9 mouse cellular contexts compared by ENCODE assay signal in genomic region chr19:60466953-60467570, GRCm38 (mm10). TPM values are rescaled to one million over a fixed set of nuclear protein-coding genes. Genes with fewer than 3 reads are reported as not detected.
DNase-seq lines count a peak whose midpoint lies in the region; ATAC-seq lines count a peak whose summit lies in the region.
"Had no signal": no experiment of that assay in that cellular context is flagged by ENCODE, and none has a peak within 500 bp of the region (broad histone marks: within the 10 kb centered on the region; RNA-seq: fewer than 3 reads in every experiment).

No protein-coding gene starts in this region.

- peaks cover 29% of the 10 kb centered on the region for H3K27me3 ChIP-seq in embryonic facial prominence, embryonic 11.5 days (ENCODE audit: control insufficient read depth, insufficient read depth, low read length)
- peaks cover 49% of the 10 kb centered on the region for H3K27me3 ChIP-seq in heart, embryonic 12.5 days (replicated peaks)
- H3K27me3 ChIP-seq in kidney, embryonic 15.5 days, result peaks cover 41% of the 10 kb centered on the region
- peaks cover 49% of the 10 kb centered on the region for H3K27me3 ChIP-seq in liver, embryonic 12.5 days (replicated peaks)
- H3K27me3 ChIP-seq in stomach, embryonic 14.5 days (ENCODE audit: control insufficient read depth, insufficient read depth, low read length), result peaks cover 20% of the 10 kb centered on the region

- H3K4me2 ChIP-seq in embryonic facial prominence, embryonic 11.5 days (ENCODE audit: low read depth, low read length), result peak overlapping the region; percentile 43
- H3K4me2 ChIP-seq in heart, embryonic 12.5 days, result peak overlapping the region; percentile 68
- H3K4me2 ChIP-seq in kidney, embryonic 15.5 days, result peak overlapping the region; percentile 60
- peak overlapping the region; percentile 46 for H3K4me2 ChIP-seq in liver, embryonic 12.5 days
- peak overlapping the region; percentile 39 for H3K4me2 ChIP-seq in stomach, embryonic 14.5 days (replicated peaks; ENCODE audit: low read depth, low read length)

- WGBS in embryonic facial prominence, embryonic 11.5 days, result 2% methylated on average over 41 of the region's 41 CpGs
- WGBS in heart, embryonic 12.5 days, result 4% methylated on average over 41 of the region's 41 CpGs
- WGBS in kidney, embryonic 15.5 days, result 2% methylated on average over 41 of the region's 41 CpGs
- WGBS in liver, embryonic 12.5 days (ENCODE audit: insufficient replicate concordance), result 3% methylated on average over 41 of the region's 41 CpGs
- WGBS in stomach, embryonic 14.5 days, result 4% methylated on average over 41 of the region's 41 CpGs

- DNase-seq in urinary bladder, adult 18-20 months (ENCODE audit: low spot score in 2 of 2), result peak; percentile 6 to 32
- DNase-seq in urinary bladder, postnatal 10 days (ENCODE audit: low spot score), result no peak
- DNase-seq in embryonic facial prominence, embryonic 11.5 days (ENCODE audit: low spot score), result peak; percentile 79
- peak; percentile 13 to 58 for DNase-seq in natural killer cell, adult 2 months (ENCODE audit: low spot score in 2 of 2)

- no peaks in the 10 kb centered on the region for H3K9me3 ChIP-seq in embryonic facial prominence, embryonic 11.5 days (replicated peaks; ENCODE audit: control insufficient read depth, low read length)
- H3K9me3 ChIP-seq in heart, embryonic 12.5 days (replicated peaks), result no peaks in the 10 kb centered on the region
- no peaks in the 10 kb centered on the region for H3K9me3 ChIP-seq in kidney, embryonic 15.5 days (replicated peaks)
- H3K9me3 ChIP-seq in liver, embryonic 12.5 days (replicated peaks), result no peaks in the 10 kb centered on the region
- H3K9me3 ChIP-seq in stomach, embryonic 14.5 days (ENCODE audit: control insufficient read depth, low read depth, low read length), result no peaks in the 10 kb centered on the region

- no peaks in the 10 kb centered on the region for H3K36me3 ChIP-seq in embryonic facial prominence, embryonic 11.5 days (replicated peaks; ENCODE audit: control insufficient read depth, insufficient read depth, low read depth, low read length)
- H3K36me3 ChIP-seq in heart, embryonic 12.5 days, result no peaks in the 10 kb centered on the region
- H3K36me3 ChIP-seq in kidney, embryonic 15.5 days, result no peaks in the 10 kb centered on the region
- no peaks in the 10 kb centered on the region for H3K36me3 ChIP-seq in liver, embryonic 12.5 days
- H3K36me3 ChIP-seq in stomach, embryonic 14.5 days (ENCODE audit: control insufficient read depth, insufficient read depth, low read length), result no peaks in the 10 kb centered on the region
- H3K36me3 ChIP-seq: G1E had no signal

- H3K4me1 ChIP-seq in embryonic facial prominence, embryonic 11.5 days (ENCODE audit: control insufficient read depth, insufficient read depth, low read length), result no peaks in the 10 kb centered on the region; the same call in 1 of the 2 replicates
- H3K4me1 ChIP-seq in heart, embryonic 12.5 days (replicated peaks), result peaks cover 17% of the 10 kb centered on the region
- H3K4me1 ChIP-seq in kidney, embryonic 15.5 days, result peaks cover 21% of the 10 kb centered on the region
- H3K4me1 ChIP-seq in liver, embryonic 12.5 days, result 0 out of 2 replicates have a peak, but pooled peaks cover 6% of the 10 kb centered on the region
- peaks cover 4% of the 10 kb centered on the region; the same call in 1 of the 2 replicates for H3K4me1 ChIP-seq in stomach, embryonic 14.5 days (ENCODE audit: control insufficient read depth, insufficient read depth, low read length)

- H3K27ac ChIP-seq in embryonic facial prominence, embryonic 11.5 days (replicated peaks; ENCODE audit: low read depth, low read length), result no peak overlapping the region
- no peak overlapping the region for H3K27ac ChIP-seq in heart, embryonic 12.5 days (ENCODE audit: poor library complexity, severe bottlenecking)
- H3K27ac ChIP-seq in kidney, embryonic 15.5 days, result no peak overlapping the region
- H3K27ac ChIP-seq in liver, embryonic 12.5 days, result no peak overlapping the region
- no peak overlapping the region for H3K27ac ChIP-seq in stomach, embryonic 14.5 days (ENCODE audit: low read length)

- peak; percentile 81; the same call in 1 of the 2 replicates for ATAC-seq in embryonic facial prominence, embryonic 11.5 days (replicated peaks; ENCODE audit: insufficient number of reproducible peaks, low FRiP score, low TSS enrichment, low read depth)
- peak; percentile 64; the same call in 1 of the 2 replicates for ATAC-seq in heart, embryonic 12.5 days (ENCODE audit: insufficient number of reproducible peaks, low FRiP score)
- ATAC-seq in kidney, embryonic 15.5 days (replicated peaks; ENCODE audit: low FRiP score), result peak; percentile 69
- peak; percentile 47; the same call in 1 of the 2 replicates for ATAC-seq in liver, embryonic 12.5 days
- no peak for ATAC-seq in stomach, embryonic 14.5 days (ENCODE audit: insufficient number of reproducible peaks, insufficient read depth, low FRiP score, low read depth)

- H3K4me3 ChIP-seq in embryonic facial prominence, embryonic 11.5 days (ENCODE audit: low read depth, low read length), result peak overlapping the region; percentile 11; the same call in 1 of the 2 replicates
- H3K4me3 ChIP-seq in heart, embryonic 12.5 days, result peak overlapping the region; percentile 35
- H3K4me3 ChIP-seq in kidney, embryonic 15.5 days (replicated peaks), result peak overlapping the region; percentile 35
- H3K4me3 ChIP-seq in liver, embryonic 12.5 days, result 0 out of 2 replicates have a peak overlapping the region, but pooled peaks have one; percentile 22
- H3K4me3 ChIP-seq in stomach, embryonic 14.5 days (ENCODE audit: low read depth, low read length), result peak overlapping the region; percentile 9; the same call in 1 of the 2 replicates

- H3K9ac ChIP-seq in embryonic facial prominence, embryonic 11.5 days (replicated peaks; ENCODE audit: low read length), result no peak overlapping the region
- no peak overlapping the region for H3K9ac ChIP-seq in heart, embryonic 12.5 days
- no peak overlapping the region for H3K9ac ChIP-seq in kidney, embryonic 15.5 days
- H3K9ac ChIP-seq in liver, embryonic 12.5 days, result no peak overlapping the region
- no peak overlapping the region for H3K9ac ChIP-seq in stomach, embryonic 14.5 days (replicated peaks; ENCODE audit: low read depth, low read length)

RNA-seq across cellular contexts. Expression of gene Prlhr, which starts 1.0 kb away (rescaled TPM):
- polyA plus RNA-seq in embryonic facial prominence, embryonic 11.5 days (2014; fragmentation: Nextera tagmentation; extraction: Ambion mirVana), result not detected in 2 replicates
- polyA plus RNA-seq in heart, embryonic 12.5 days (2016; fragmentation: Nextera tagmentation; extraction: Ambion mirVana), result not detected in 2 replicates
- polyA plus RNA-seq in kidney, embryonic 15.5 days (2015; fragmentation: Nextera tagmentation; extraction: Ambion mirVana), result 0.19 TPM in 1 of 2 replicates, not detected in the other
- polyA plus RNA-seq in liver, embryonic 12.5 days (2016; fragmentation: Nextera tagmentation; extraction: Ambion mirVana), result not detected in 2 replicates
- not detected in 2 replicates for polyA plus RNA-seq in stomach, embryonic 14.5 days (2014; fragmentation: Nextera tagmentation; extraction: Ambion mirVana)
- polyA plus RNA-seq: G1E had no signal
